Mouse (Mus musculus) G1E-ER4 (cell line): Measurements from ENCODE around the gene Arhgap9. TPM values are rescaled to one million over a fixed set of nuclear protein-coding genes. Genes with fewer than 3 reads are reported as not detected.

Experiments
- GATA1 ChIP-seq: IDR thresholded peaks from one replicate; pipeline ENCODE4 v1.8.0; 2012; ENCODE audit warnings: low read length, inconsistent platforms
- polyA plus RNA-seq: library from polyadenylated mRNA; stranded (reverse); fragments of >175 nt; gene quantifications from 2 replicates; pipeline ENCODE4 v1.2.3, GENCODE M21; 2012

Arhgap9 gene
- polyA plus RNA-seq, 1 experiment, result 32.2 TPM

DNA sequence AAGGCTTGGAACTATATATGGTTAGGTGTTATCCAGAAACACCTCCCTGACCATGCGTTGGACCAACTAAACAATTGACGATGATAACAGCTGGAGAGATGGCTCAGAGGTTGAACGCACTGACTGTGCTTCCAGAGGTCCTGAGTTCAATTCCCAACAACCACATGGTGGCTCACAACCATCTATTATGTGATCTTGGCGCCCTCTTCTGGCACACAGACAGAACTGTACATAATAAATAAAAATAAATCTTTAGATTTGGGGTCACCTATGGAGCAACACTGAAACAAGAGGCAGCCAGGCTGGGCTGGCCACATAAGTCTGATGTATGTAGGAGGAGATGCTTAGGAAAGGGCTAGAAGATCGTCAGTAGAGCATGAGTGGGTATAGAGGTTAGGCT, 11.4 kb downstream of the Arhgap9 start:
- TF ChIP-seq GATA1, result no peak

DNA sequence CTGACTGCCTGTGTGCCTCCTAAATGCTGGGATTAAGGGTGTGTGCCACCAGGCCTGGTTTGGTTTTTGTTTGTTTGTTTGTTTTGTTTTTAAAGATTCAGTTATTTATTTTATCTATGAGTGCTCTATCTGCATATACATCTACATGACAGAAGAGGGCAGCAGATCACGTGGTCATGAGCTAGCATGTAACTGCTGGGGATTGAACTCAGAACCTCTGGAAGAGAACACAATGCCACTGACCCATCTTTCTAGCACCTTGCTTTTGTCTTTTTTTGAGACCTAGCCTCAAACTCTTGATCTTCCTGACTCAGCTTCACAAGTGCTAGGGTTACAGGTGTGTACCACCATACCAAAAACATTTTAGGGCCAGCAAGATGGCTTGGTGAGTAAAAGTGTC, 13.5 kb downstream of the Arhgap9 start:
- no peak for TF ChIP-seq GATA1

DNA sequence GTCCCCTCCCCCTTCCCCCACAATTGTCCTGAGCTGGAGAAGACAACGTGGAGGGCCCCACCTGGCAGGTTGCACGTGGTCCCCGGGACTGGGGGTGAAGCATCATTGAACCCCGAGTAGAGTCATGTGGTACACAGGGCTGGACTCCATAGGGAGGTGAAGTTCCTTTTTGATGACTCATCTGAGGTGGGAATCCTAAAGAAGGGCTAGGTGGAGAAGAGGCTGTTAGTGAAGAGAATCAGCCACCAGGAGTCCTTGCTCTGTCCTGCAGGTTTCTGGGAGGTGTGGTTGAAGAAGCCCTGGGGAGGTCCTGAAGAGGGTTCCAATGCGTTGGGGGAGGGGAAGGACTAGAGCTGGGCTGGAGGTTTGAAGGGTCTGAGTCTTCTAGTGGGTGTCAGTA, 15.2 kb downstream of the Arhgap9 start:
- TF ChIP-seq GATA1, result no peak

DNA sequence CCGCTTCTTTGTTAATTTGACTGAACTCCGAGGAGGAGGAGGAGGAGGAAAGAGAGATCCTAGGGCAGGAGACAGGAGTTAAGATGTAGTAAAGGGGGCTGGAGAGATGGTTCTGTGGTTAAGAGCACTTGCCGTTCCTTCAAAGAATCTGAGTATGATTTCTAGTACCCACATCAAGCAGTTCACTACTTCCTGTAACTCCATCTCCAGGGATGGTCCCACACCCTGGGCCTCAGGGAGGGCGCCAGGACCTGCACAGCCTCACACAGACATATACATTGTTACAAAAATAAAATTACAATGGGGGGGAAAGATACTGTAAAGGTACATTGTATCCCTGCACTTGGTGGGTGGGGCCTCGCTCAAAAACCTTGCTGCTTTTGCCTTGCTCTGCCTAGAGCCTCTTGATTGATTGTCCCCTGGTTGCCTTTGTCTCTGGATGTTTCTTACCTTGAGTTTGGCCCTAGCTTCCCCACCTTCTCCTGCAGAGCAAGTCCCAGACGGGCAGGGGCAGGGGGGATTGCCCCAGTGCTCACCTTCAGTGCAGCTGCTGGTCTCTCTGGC, 15.9 kb downstream of the Arhgap9 start:
- no peak for TF ChIP-seq GATA1

DNA sequence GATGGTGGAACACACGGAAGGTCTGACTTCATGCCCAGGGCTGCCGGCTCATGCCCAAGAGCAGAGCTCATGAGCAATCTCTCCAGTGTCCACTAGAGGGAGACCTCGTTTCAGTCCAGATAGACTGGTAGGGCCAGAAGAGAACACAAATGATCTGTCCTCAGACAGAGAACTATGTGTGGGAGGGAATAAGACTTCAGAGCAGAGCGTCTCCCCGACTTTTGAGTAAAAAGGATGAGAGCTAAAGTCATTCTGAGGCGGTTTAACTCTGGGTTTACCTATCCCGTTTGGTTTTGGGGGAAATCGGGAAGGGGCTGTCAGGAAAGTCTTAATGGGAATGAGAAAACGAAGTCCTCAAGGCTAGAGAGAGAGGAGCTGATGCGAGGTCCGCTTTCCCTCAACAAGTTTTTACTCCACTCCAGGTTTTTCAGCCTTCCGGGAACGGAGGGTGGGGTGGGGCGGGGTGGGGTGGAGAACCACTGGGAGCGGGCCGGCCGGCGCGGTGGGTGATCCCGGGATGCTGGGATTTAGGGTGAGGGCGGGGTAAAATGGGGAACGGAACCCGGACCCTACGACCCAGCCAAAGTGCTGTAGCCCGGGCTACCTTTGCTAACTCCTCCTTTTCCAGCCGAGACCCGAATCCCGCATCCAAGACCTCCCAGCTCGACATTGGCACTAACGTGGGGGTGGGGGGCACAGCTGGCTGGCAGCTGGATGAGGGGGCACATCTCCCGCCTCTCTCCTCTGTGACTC, 17.3 kb downstream of the Arhgap9 start:
- TF ChIP-seq GATA1, result no peak

DNA sequence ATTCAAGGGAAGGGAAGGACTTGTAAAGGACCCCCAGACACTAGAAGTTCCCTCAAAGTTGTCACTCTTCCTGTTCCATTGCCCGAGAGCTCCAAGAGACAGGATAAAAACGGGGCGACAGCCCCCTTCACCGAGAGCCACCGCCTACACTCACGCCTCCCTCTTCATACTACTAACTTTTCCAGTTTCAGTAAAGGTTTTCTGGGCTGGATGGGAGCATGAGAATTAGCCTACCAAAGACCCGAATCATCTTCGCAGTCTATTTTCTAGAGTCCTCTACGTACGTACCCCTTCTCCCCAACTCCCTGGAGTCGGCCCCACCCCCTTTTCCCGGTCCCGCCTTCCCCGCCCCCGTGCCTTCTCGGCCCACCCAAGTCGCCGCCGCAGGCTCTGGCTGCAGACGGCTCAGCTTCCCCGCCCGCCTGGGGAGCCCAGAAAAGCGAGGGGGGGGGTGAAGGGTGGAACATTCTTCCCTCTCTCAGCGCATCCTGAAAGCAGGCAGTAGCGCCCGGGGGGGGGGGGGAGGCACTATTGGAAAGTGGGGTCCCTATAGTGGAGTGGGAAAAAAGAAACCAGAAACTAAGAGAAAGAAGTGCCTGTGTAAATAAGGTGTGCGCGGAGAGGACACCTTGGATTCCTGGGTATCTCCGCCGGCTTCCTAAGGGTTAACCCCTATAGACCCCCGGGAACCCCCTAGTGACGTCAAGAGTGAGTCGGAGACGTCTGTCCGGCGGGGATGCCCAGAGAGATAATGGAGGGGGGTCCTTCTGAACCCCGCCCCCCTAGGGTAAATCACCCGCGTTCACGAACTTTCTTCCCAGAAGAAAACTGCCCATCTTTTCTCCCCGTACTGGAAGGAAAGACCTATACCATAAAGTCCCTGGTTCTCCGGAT, 18.2 kb downstream of the Arhgap9 start:
- TF ChIP-seq GATA1, result no peak

- TF ChIP-seq GATA1, result no peak
Measured at GRCm38 (mm10) chr10:127340577-127341359, 19.0 kb downstream of the Arhgap9 start.

DNA sequence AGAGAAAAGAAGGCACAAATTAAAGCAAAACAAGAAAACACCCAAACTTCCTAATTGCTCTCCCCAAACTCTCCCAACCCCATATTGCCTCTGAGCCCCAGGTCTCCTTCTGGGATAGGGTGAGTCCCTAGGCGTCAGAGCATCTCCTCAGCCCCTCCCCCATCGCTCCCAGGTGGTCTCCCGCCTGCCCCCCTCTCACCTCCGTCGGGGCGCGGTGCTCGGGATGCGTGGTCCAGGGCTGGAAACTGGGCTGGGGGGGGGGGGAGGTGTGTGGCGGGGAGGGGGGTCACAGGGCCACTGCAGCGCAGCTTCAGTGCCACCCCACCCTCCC, 19.6 kb downstream of the Arhgap9 start:
- no peak for TF ChIP-seq GATA1

DNA sequence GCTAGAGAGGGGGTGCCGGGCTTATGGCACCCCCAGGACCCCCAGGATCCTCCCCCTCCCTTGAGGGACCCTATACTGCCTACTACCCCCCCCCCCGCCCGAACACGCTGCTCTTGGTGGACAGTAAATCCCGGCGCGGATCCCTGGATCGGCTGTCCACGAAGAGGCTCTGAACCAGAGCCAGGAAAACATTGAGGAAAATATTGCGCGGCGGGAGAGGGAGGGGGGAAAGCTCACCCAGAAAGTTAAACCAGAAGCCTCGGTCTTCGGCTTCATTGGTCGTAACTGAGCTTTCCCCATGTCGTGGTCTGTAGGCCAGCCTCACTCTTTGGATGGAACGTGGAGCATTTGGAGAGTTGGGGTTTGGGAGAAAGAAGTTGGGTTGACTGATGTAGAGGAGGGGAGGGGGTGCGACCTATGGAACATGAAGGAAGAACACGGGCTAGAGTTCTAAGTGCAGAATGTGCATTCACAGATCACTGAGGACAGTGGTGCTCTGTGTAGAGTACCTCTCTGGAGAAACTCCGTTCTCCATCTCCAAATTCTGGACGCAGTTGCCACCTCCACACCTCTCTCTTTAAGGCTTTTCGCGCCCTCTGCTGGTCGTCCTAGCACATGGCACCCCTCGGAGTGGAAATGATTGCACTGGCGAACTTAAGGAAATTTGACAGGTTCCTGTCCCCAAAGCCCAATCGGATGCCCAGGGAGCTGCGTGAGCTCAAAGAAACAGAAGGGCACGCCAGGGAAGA, 20.3 kb downstream of the Arhgap9 start, which contains the start of gene Gli1:
Gene Gli1 (minus strand): TSS at position 84 of the 749 bp plus-strand sequence.
- no peak for TF ChIP-seq GATA1

- no peak for TF ChIP-seq GATA1
Measured at GRCm38 (mm10) chr10:127343029-127343428, 21.3 kb downstream of the Arhgap9 start.

DNA sequence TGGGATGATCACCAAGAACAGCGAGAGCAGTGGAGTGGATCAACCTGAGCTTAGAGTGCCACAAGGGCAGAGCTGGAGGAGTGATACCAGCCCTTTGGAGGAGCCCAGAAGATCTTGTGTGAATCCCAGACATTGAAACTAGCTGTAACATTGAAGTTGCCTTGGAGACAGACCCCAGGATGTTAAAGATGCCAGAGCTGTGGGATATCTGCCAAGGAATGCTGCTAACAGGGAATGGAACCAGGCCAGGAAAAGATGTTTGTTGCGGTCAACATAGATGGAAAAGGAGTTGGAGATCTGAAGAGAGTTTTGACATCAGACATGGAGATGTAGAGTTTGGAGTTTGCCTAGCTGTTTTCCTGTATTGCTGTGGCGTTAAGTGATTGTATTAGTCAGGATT, 24.4 kb downstream of the Arhgap9 start:
- no peak for TF ChIP-seq GATA1

GRCm38 (mm10) chr10:127348957-127349356, 27.2 kb downstream of the Arhgap9 start:
- TF ChIP-seq GATA1, result no peak

- TF ChIP-seq GATA1, result no peak
Measured at GRCm38 (mm10) chr10:127349810-127350209, 28.0 kb downstream of the Arhgap9 start.

DNA sequence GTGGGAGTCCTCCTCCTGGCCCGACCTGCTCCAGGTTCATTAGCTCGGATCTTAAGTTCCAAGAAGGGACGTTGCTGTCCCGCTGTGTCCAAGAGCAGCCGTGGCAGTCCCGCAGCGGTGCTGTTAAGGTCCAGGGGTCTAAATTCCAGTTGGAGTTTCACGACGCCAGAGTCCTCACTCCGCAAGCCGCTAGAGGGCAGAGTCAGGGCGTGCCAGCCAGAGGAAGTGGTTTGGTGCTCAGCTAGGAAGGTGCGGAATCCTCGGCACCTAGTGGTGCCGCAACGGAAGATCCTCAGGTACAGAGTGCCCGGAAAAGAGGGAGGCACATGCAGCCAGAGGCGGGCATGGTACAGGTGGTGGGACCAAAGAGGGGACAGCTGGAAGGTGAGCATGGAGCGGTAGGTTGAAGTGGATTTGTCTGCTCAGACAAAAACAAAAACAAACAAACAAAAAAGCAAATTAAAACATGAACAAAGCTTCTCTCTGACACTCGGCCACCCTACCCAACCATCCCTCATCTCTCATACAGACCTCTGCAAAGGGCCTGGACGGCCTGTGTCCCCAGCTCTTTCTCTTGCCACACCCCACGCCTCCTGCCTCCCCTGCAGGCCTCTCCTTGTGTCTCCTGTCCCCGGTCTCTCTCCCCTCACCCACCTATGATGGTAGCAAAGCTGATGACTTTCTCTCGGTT, 29.0 kb downstream of the Arhgap9 start:
- TF ChIP-seq GATA1, result no peak
